Mouse (Mus musculus) kidney, adult 2 months (tissue): ENCODE data around the gene Macrod2. TPM values are rescaled to one million over a fixed set of nuclear protein-coding genes. Genes with fewer than 3 reads are reported as not detected.

Experiments used
- DNase-seq: peaks from one replicate; pipeline ENCODE4 v3.0.0; 2021
- H3K27ac ChIP-seq: fragments of 200-500 bp; 2 replicates; pipeline ENCODE4 v1.5.1; 2012; ENCODE audit warnings: low read depth, low read length, control low read depth, inconsistent platforms; ENCODE audit not compliant: insufficient read depth
- H3K27me3 ChIP-seq: fragments of 200-500 bp; replicated peaks from 2 replicates; pipeline ENCODE4 v1.6.1; 2012; ENCODE audit warnings: mild to moderate bottlenecking, moderate library complexity, low read length, inconsistent platforms; ENCODE audit not compliant: control insufficient read depth, insufficient read depth
- H3K36me3 ChIP-seq: fragments of 200-500 bp; 2 replicates; pipeline ENCODE4 v1.6.1; 2012; ENCODE audit warnings: mild to moderate bottlenecking, moderate library complexity, low read length, inconsistent platforms; ENCODE audit not compliant: control insufficient read depth, insufficient read depth
- H3K4me1 ChIP-seq: fragments of 200-500 bp; 2 replicates; pipeline ENCODE4 v1.6.1; 2011; ENCODE audit warnings: low read length; ENCODE audit not compliant: control insufficient read depth, insufficient read depth
- H3K4me3 ChIP-seq: fragments of 200-500 bp; 2 replicates; pipeline ENCODE4 v1.5.1; 2011; ENCODE audit warnings: mild to moderate bottlenecking, low read depth, low read length, control low read depth; ENCODE audit not compliant: insufficient read depth
- CTCF ChIP-seq: fragments of 200-500 bp; conservative IDR thresholded peaks from 2 replicates; pipeline ENCODE4 v1.5.1; 2011; ENCODE audit warnings: low read depth, mild to moderate bottlenecking, control low read depth, low read length, moderate library complexity, mixed read lengths; ENCODE audit not compliant: insufficient read depth, insufficient read length
- POLR2A ChIP-seq: fragments of 200-500 bp; IDR thresholded peaks from one replicate; pipeline ENCODE4 v1.6.1; 2011; ENCODE audit warnings: low read depth, low read length, control low read depth
- WGBS: fragments of 180-500 bp; shearing (Covaris S2); methylation state at CpG from one replicate; pipeline ENCODE4 v1.1.7; 2018; 5-methylcytosine and 5-hydroxymethylcytosine counted together
- polyA plus RNA-seq: library from polyadenylated mRNA; depleted of rRNA; stranded (reverse); fragments of >200 nt; gene quantifications from 2 replicates; pipeline ENCODE4 v1.2.3, GENCODE M21; 2012

Macrod2 gene
- polyA plus RNA-seq, 1 experiment, result 9.8 TPM

- TF ChIP-seq POLR2A (no peak), CTCF (no peak)
- WGBS, result 80% methylated on average over 2 of the region's 2 CpGs
- H3K4me3 ChIP-seq, result no peak overlapping the region
- DNase-seq, result no peak
- H3K27ac ChIP-seq, result no peak overlapping the region
- H3K4me1 ChIP-seq, result no peaks in the 10 kb centered on the region
- no peaks in the 10 kb centered on the region for H3K27me3 ChIP-seq
- H3K36me3 ChIP-seq, result no peaks in the 10 kb centered on the region
These were observed 564.1 kb downstream of the Macrod2 start for GRCm38 (mm10) chr2:140959246-140959645.

GRCm38 (mm10) chr2:140970181-140970580 is 575.1 kb downstream of the Macrod2 start:
- no peaks in the 10 kb centered on the region for H3K36me3 ChIP-seq
- TF ChIP-seq CTCF, result no peak
- TF ChIP-seq POLR2A, result no peak
- no peak overlapping the region for H3K4me3 ChIP-seq
- H3K27ac ChIP-seq, result no peak overlapping the region
- DNase-seq, result no peak
- no peaks in the 10 kb centered on the region for H3K27me3 ChIP-seq
- WGBS, result 79% methylated on average over 2 of the region's 2 CpGs
- no peaks in the 10 kb centered on the region for H3K4me1 ChIP-seq

GRCm38 (mm10) chr2:140971845-140972244 is 576.7 kb downstream of the Macrod2 start:
- TF ChIP-seq CTCF (no peak), POLR2A (no peak)
- Histone ChIP-seq H3K36me3 (no peaks in the 10 kb centered on the region), H3K4me1 (no peaks in the 10 kb centered on the region), H3K27ac (no peak overlapping the region), H3K27me3 (no peaks in the 10 kb centered on the region), H3K4me3 (no peak overlapping the region)
- 61% methylated on average over 5 of the region's 5 CpGs for WGBS
- DNase-seq, result no peak

GRCm38 (mm10) chr2:140985670-140986372 is 590.7 kb downstream of the Macrod2 start:
- WGBS, result 95% methylated on average over 3 of the region's 3 CpGs
- Histone ChIP-seq H3K36me3 (no peaks in the 10 kb centered on the region), H3K27ac (no peak overlapping the region), H3K4me3 (no peak overlapping the region), H3K4me1 (no peaks in the 10 kb centered on the region), H3K27me3 (no peaks in the 10 kb centered on the region)
- no peak for DNase-seq
- TF ChIP-seq POLR2A (no peak), CTCF (no peak)

- WGBS, result 61% methylated on average over 5 of the region's 5 CpGs
- DNase-seq, result no peak
- H3K4me1 ChIP-seq, result no peaks in the 10 kb centered on the region
These were observed 608.7 kb downstream of the Macrod2 start for GRCm38 (mm10) chr2:141003846-141004245.

GRCm38 (mm10) chr2:141004326-141004725 is 609.2 kb downstream of the Macrod2 start:
- H3K27me3 ChIP-seq, result no peaks in the 10 kb centered on the region
- no peaks in the 10 kb centered on the region for H3K4me1 ChIP-seq
- 82% methylated on average over 3 of the region's 3 CpGs for WGBS
- no peaks in the 10 kb centered on the region for H3K36me3 ChIP-seq
- H3K27ac ChIP-seq, result no peak overlapping the region
- H3K4me3 ChIP-seq, result no peak overlapping the region
- TF ChIP-seq POLR2A (no peak), CTCF (no peak)
- DNase-seq, result no peak

More at GRCm38 (mm10) chr2:141003846-141004245, 608.7 kb downstream of the Macrod2 start:
- H3K36me3 ChIP-seq, result no peaks in the 10 kb centered on the region
- TF ChIP-seq CTCF (no peak), POLR2A (no peak)
- no peak overlapping the region for H3K4me3 ChIP-seq
- no peak overlapping the region for H3K27ac ChIP-seq
- H3K27me3 ChIP-seq, result no peaks in the 10 kb centered on the region

GRCm38 (mm10) chr2:141005616-141006015 is 610.5 kb downstream of the Macrod2 start:
- TF ChIP-seq POLR2A, result no peak
- no peak for TF ChIP-seq CTCF
- Histone ChIP-seq H3K36me3 (no peaks in the 10 kb centered on the region), H3K4me1 (no peaks in the 10 kb centered on the region), H3K27me3 (no peaks in the 10 kb centered on the region), H3K4me3 (no peak overlapping the region), H3K27ac (no peak overlapping the region)
- WGBS, result 46% methylated on average over 6 of the region's 6 CpGs
- no peak for DNase-seq
